Mouse (Mus musculus): Measurements from ENCODE around the gene Tmem131l. TPM values are rescaled to one million over a fixed set of nuclear protein-coding genes. Genes with fewer than 3 reads are reported as not detected.

The Tmem131l gene
- 38.6 and 63.7 TPM in 2 replicates for polyA plus RNA-seq (2012; rRNA removed; ENCODE audit: low replicate concordance)

DNA sequence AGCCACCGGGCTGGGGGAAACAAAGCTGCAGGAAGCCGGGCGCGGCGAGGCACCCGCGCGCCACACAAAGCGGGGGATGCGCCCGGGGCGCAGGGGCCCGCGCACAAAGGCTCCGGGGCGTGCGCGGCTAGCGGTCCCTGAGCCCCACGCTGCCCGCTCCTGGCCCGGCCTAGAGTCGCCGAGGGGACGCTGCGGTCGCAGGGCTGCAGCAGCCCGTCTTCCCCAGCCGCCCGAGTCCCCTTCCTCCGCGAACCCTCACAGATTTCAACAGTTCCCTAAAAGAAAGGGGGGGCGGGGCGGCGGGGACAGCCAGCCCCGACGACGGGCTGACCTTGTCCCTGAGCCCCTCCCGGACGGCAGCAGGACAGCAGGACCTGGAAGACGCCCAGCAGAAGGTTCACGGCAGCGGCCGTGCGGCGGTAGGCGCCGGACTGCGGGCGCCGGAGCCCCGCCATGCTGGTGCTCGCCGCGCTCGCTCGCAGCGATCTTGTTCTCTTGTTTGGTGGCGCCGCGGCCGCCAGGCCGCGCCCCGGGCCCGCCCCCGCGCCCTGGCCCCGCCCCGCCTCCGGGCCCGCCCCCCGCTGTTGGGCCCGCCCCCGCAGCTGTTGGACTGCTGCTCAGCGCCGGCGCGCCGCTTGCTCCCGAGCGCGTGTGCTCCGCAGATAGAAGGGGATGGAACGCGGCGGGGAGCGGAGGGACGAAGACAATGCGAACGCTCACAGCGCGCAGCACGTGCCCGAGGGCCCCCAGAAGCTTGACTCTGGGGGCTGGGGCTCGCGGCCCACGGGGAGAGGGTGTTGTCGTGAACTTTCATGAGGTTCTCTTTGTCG, at the start of gene Tmem131l:
Gene Tmem131l (minus strand): TSS at position 530 of the 830 bp plus-strand sequence.

Other genes starting within 250 kb of the Tmem131l start
- gene Tlr2, start 198.4 kb downstream of the Tmem131l start, polyA plus RNA-seq (2012; rRNA removed; ENCODE audit: low replicate concordance) = 4.7 and 6.3 TPM in 2 replicates
- 0.59 and 0.60 TPM in 2 replicates for gene Mnd1, start 115.6 kb upstream of the Tmem131l start, polyA plus RNA-seq (2012; rRNA removed; ENCODE audit: low replicate concordance)
- not detected in 2 replicates for gene Gm6525, start 133.9 kb upstream of the Tmem131l start, polyA plus RNA-seq (2012; rRNA removed; ENCODE audit: low replicate concordance)